Mouse (Mus musculus) forebrain, embryonic 11.5 days (tissue): ENCODE results near the gene Adamts2. TPM values are rescaled to one million over a fixed set of nuclear protein-coding genes. Genes with fewer than 3 reads are reported as not detected.

Experiments
- ATAC-seq: fragments of 200-750 bp; cut with Nextera tagmentation; replicated peaks from 2 replicates; pipeline ENCODE4 v1.8.0; 2017; ENCODE audit warnings: moderate TSS enrichment; ENCODE audit not compliant: low FRiP score
- DNase-seq: peaks from one replicate; pipeline ENCODE4 v3.0.0-alpha.2; 2017; ENCODE audit warnings: low spot score
- H3K27ac ChIP-seq: fragments of 300-500 bp; sonication (generic); 2 replicates; pipeline ENCODE4 v1.5.1; 2014; ENCODE audit warnings: low read depth, low read length
- H3K27me3 ChIP-seq: fragments of 300-500 bp; sonication (generic); 2 replicates; pipeline ENCODE4 v1.6.1; 2014; ENCODE audit warnings: mild to moderate bottlenecking, low read length, mixed read lengths; ENCODE audit not compliant: control insufficient read depth, insufficient read depth
- H3K36me3 ChIP-seq: fragments of 300-500 bp; sonication (generic); 2 replicates; pipeline ENCODE4 v1.6.1; 2014; ENCODE audit warnings: mild to moderate bottlenecking, low read length, moderate library complexity, mixed read lengths; ENCODE audit not compliant: control insufficient read depth, insufficient read depth
- H3K4me1 ChIP-seq: fragments of 300-500 bp; sonication (generic); replicated peaks from 2 replicates; pipeline ENCODE4 v1.6.1; 2014; ENCODE audit warnings: low read length, mixed read lengths; ENCODE audit not compliant: control insufficient read depth, insufficient read depth
- H3K4me2 ChIP-seq: fragments of 300-500 bp; sonication (generic); 2 replicates; pipeline ENCODE4 v1.6.1; 2014; ENCODE audit warnings: low read depth, mild to moderate bottlenecking, low read length, moderate library complexity, mixed read lengths; ENCODE audit not compliant: severe bottlenecking
- H3K4me3 ChIP-seq: fragments of 300-500 bp; sonication (generic); 2 replicates; pipeline ENCODE4 v1.5.1; 2014; ENCODE audit warnings: low read depth, low read length
- H3K9ac ChIP-seq: fragments of 300-500 bp; sonication (generic); 2 replicates; pipeline ENCODE4 v1.6.1; 2014; ENCODE audit warnings: low read length
- H3K9me3 ChIP-seq: fragments of 300-500 bp; sonication (generic); 2 replicates; pipeline ENCODE4 v1.6.1; 2016; ENCODE audit warnings: low read length, mixed read lengths; ENCODE audit not compliant: control insufficient read depth
- WGBS: fragments of 180-500 bp; shearing (Covaris S2); extraction: QIAGEN DNeasy Blood & Tissue Kit; methylation state at CpG from one replicate; pipeline ENCODE4 v1.1.7; 2014; 5-methylcytosine and 5-hydroxymethylcytosine counted together
- polyA plus RNA-seq: library from polyadenylated mRNA; unstranded; fragments of >200 nt; fragmentation: Nextera tagmentation; extraction: Ambion mirVana; gene quantifications from 2 replicates; pipeline ENCODE4 v1.2.1, GENCODE M21; 2014

Adamts2 gene
- polyA plus RNA-seq, 1 experiment from 2014 or later: 1.0 TPM

- Histone ChIP-seq H3K27ac (no peak overlapping the region), H3K36me3 (no peaks in the 10 kb centered on the region), H3K4me1 (peaks cover 5% of the 10 kb centered on the region; the same call in 1 of the 2 replicates), H3K4me3 (no peak overlapping the region), H3K27me3 (no peaks in the 10 kb centered on the region), H3K4me2 (no peak overlapping the region), H3K9me3 (no peaks in the 10 kb centered on the region), H3K9ac (no peak overlapping the region)
- 82% methylated on average over 2 of the region's 2 CpGs for WGBS
- DNase-seq (no peak), ATAC-seq (no peak)
Measured at GRCm38 (mm10) chr11:50630462-50630861, 28.6 kb downstream of the Adamts2 start.

DNA sequence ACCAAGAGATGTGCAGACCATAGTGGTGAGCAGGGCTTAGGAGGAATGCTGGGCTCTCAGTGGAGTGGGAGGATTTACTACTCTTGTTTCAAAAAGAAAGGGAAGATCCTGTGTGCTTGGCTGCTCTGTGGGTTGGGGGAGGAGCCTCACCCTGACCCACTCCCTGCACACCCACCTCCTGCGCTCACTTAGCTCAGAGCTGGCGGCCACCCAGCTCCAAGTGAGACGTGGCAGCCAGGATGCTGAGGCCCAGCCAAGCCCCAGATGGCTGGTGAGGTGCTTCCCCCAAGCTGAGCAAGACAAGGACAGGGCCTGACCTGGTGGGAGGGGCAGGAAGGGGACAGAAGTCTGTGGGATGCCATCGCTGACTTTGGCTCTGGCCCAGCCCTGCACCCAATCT lies 30.4 kb downstream of the Adamts2 start:
- Histone ChIP-seq H3K4me2 (no peak overlapping the region), H3K27me3 (no peaks in the 10 kb centered on the region), H3K36me3 (no peaks in the 10 kb centered on the region), H3K4me3 (no peak overlapping the region), H3K9ac (no peak overlapping the region), H3K9me3 (no peaks in the 10 kb centered on the region), H3K4me1 (peaks cover 5% of the 10 kb centered on the region; the same call in 1 of the 2 replicates), H3K27ac (no peak overlapping the region)
- no peak for DNase-seq
- 64% methylated on average over 4 of the region's 4 CpGs for WGBS
- ATAC-seq: no peak

- ATAC-seq (no peak), DNase-seq (no peak)
- no peak overlapping the region for H3K27ac ChIP-seq
- whole genome bisulfite sequencing: 88% methylated on average over 2 of the region's 2 CpGs
- no peaks in the 10 kb centered on the region for H3K9me3 ChIP-seq
- no peaks in the 10 kb centered on the region for H3K36me3 ChIP-seq
- no peak overlapping the region for H3K9ac ChIP-seq
- no peaks in the 10 kb centered on the region for H3K27me3 ChIP-seq
- H3K4me1 ChIP-seq: no peaks in the 10 kb centered on the region
- H3K4me3 ChIP-seq: no peak overlapping the region
- no peak overlapping the region for H3K4me2 ChIP-seq
Measured at GRCm38 (mm10) chr11:50635051-50635590, 33.2 kb downstream of the Adamts2 start.

DNA sequence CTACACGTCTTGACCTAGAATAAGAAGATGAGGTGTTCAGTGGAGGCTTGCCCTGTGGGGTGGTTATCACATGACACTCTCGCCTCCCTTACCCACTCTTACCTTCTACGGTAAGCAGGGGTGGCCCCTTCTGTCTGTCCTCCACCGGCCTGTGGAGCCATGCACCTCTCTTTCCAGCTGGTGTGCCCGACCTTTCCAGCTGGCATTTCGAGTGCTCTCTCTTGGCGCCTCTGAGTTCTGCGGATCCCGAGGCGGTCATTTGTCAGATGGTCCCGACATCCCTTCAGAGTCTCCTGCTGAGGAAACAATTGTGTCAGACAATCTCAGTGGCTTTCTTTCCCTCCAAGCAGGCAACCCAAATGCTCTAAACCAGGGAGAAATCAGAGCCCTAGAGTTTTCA lies 35.1 kb downstream of the Adamts2 start:
- no peaks in the 10 kb centered on the region for H3K27me3 ChIP-seq
- H3K9me3 ChIP-seq: no peaks in the 10 kb centered on the region
- no peak overlapping the region for H3K4me2 ChIP-seq
- H3K4me1 ChIP-seq: no peaks in the 10 kb centered on the region
- H3K9ac ChIP-seq: no peak overlapping the region
- WGBS: 93% methylated on average over 11 of the region's 11 CpGs
- H3K27ac ChIP-seq: no peak overlapping the region
- H3K36me3 ChIP-seq: no peaks in the 10 kb centered on the region
- no peak for ATAC-seq
- no peak overlapping the region for H3K4me3 ChIP-seq
- DNase-seq: no peak

GRCm38 (mm10) chr11:50638197-50638867 lies 36.4 kb downstream of the Adamts2 start:
- Histone ChIP-seq H3K9me3 (no peaks in the 10 kb centered on the region), H3K4me1 (no peaks in the 10 kb centered on the region), H3K27ac (no peak overlapping the region), H3K36me3 (no peaks in the 10 kb centered on the region), H3K4me2 (no peak overlapping the region), H3K4me3 (no peak overlapping the region), H3K27me3 (no peaks in the 10 kb centered on the region), H3K9ac (no peak overlapping the region)
- WGBS: 93% methylated on average over 13 of the region's 13 CpGs
- DNase-seq (no peak), ATAC-seq (no peak)

DNA sequence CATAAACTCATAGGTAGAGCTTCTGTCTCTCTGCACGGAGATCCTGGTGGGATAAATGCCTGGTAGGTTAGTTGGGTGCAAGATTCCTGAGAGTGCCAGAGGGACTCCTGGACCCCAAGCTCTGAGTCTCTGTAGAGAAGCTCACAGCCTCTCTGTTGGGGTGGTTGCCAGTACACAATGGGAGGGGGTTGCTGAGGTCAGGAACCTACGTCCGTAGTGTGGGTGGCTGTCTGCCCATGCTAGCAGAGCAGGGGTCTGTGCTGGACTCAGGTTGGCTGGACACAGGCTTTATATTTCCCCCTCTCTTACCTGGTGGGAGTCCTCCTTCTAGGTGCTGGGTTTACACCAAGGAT lies 37.0 kb downstream of the Adamts2 start:
- Histone ChIP-seq H3K4me1 (no peaks in the 10 kb centered on the region), H3K9me3 (no peaks in the 10 kb centered on the region), H3K9ac (no peak overlapping the region), H3K36me3 (no peaks in the 10 kb centered on the region), H3K27me3 (no peaks in the 10 kb centered on the region), H3K4me2 (no peak overlapping the region), H3K27ac (no peak overlapping the region), H3K4me3 (no peak overlapping the region)
- no peak for DNase-seq
- 86% methylated on average over 3 of the region's 3 CpGs for WGBS
- no peak for ATAC-seq

DNA sequence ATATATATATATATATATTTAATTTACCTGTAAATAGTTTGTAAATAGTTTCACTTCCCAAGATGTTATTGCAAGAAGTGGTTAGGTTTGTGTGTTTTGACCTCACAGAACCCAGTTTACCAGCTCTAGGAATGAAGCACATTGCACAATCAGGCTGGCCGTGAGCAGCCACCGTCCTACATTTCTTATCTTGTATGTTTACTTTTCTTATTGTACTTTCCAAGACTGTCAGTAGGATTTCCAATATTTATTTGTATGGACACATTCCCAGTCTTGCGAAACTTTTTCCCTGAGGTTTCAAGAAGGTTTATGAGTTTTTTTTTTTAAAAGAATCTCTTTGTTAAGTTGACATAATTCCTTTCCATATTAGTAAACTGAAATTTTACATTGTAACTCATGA lies 40.7 kb downstream of the Adamts2 start:
- no peaks in the 10 kb centered on the region for H3K9me3 ChIP-seq
- no peak overlapping the region for H3K4me3 ChIP-seq
- H3K4me2 ChIP-seq: no peak overlapping the region
- DNase-seq: no peak
- no peak overlapping the region for H3K9ac ChIP-seq
- no peaks in the 10 kb centered on the region for H3K27me3 ChIP-seq
- ATAC-seq: no peak
- 92% methylated on average over 3 of the region's 3 CpGs for WGBS
- H3K36me3 ChIP-seq: no peaks in the 10 kb centered on the region
- H3K27ac ChIP-seq: no peak overlapping the region
- no peaks in the 10 kb centered on the region for H3K4me1 ChIP-seq

- Histone ChIP-seq H3K4me3 (no peak overlapping the region), H3K36me3 (no peaks in the 10 kb centered on the region), H3K9ac (no peak overlapping the region), H3K4me2 (no peak overlapping the region), H3K27me3 (no peaks in the 10 kb centered on the region), H3K4me1 (no peaks in the 10 kb centered on the region), H3K27ac (no peak overlapping the region), H3K9me3 (no peaks in the 10 kb centered on the region)
- no peak for ATAC-seq
- WGBS: 83% methylated on average over 4 of the region's 4 CpGs
- no peak for DNase-seq
Measured at GRCm38 (mm10) chr11:50646148-50646547, 44.3 kb downstream of the Adamts2 start.

DNA sequence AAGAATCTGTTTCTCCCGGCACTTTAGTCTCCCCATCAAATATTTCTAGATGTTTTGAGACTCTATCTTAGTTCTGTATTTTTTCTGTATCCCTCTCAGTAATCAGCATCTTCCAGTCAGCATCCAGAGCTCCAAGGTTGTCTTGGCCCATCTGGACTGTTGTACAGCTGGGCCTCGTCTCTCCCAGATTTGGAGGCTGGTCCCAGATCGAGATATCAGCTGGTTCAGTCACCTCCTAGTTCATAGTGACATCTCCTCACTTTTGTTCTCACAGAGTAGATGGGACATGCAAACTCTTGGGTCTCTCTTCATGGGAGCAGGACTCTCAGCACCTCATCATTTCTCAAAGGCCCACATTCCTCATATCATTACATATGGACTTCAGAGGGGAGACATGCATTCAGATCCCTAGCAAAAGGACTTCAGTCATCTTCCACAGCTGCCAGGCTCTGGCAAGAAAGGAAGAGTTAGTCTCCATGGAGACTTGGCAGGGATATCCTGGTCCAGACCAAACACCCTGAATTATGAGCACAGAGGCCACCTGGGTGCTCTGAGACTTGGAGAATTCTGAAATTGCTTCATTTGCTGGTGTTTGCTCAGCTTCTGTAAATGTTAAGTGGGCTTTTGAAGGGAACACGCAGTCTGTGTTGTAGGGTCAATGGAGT lies 46.4 kb downstream of the Adamts2 start:
- DNase-seq: no peak

More for the DNA sequence above, 46.4 kb downstream of the Adamts2 start:
- Histone ChIP-seq H3K27ac (no peak overlapping the region), H3K4me3 (no peak overlapping the region), H3K27me3 (no peaks in the 10 kb centered on the region), H3K9me3 (no peaks in the 10 kb centered on the region), H3K36me3 (no peaks in the 10 kb centered on the region), H3K9ac (no peak overlapping the region), H3K4me1 (no peaks in the 10 kb centered on the region), H3K4me2 (no peak overlapping the region)
- no peak for ATAC-seq
- 90% methylated on average over 4 of the region's 4 CpGs for WGBS
